Mouse (Mus musculus) left cerebral cortex, adult 8-10 months (tissue): ENCODE results near the gene Usp29. TPM values are rescaled to one million over a fixed set of nuclear protein-coding genes. Genes with fewer than 3 reads are reported as not detected.

Experiments
- DNase-seq, 2 experiments: peaks; one replicate each; pipeline ENCODE4 v3.0.0; 2022; ENCODE audit warnings: low spot score in 2 of 2
- total RNA-seq, 4 experiments: library from RNA; stranded (reverse); gene quantifications; 2 replicates each; pipeline ENCODE4 v1.2.4; 2022

Gene Usp29
- total RNA-seq: 10 to 100 TPM; 45.1 to 54.2 (median 45.9) TPM

GRCm38 (mm10) chr7:6730241-6730640 lies at the start of gene Usp29, which contains the start of gene Peg3:
TSS of gene Usp29 (plus strand) at chr7:6730578.
TSS of gene Peg3 (minus strand) at chr7:6730431.
- DNase-seq: peak; percentile 77 to 92

DNA sequence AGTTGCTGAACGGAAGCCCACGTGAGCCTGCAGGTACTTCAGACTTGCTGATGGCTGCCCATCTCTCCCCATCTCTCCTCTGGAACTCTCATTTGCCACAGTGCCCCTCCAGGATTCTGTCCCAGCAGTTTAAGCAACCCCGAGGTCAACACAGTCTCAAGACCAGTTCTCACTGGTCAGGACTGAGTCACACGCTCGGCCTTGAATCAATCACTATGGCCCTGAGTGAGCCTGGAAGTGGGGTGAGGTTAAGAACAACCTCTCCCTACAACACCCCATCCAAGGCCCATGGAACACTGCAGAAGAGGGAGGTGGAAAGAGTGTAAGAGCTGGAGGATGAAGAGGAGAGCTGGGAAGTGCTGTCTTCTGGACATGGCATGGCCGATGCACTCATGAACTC lies 44.9 kb upstream of the Usp29 start:
- no peak for DNase-seq

DNA sequence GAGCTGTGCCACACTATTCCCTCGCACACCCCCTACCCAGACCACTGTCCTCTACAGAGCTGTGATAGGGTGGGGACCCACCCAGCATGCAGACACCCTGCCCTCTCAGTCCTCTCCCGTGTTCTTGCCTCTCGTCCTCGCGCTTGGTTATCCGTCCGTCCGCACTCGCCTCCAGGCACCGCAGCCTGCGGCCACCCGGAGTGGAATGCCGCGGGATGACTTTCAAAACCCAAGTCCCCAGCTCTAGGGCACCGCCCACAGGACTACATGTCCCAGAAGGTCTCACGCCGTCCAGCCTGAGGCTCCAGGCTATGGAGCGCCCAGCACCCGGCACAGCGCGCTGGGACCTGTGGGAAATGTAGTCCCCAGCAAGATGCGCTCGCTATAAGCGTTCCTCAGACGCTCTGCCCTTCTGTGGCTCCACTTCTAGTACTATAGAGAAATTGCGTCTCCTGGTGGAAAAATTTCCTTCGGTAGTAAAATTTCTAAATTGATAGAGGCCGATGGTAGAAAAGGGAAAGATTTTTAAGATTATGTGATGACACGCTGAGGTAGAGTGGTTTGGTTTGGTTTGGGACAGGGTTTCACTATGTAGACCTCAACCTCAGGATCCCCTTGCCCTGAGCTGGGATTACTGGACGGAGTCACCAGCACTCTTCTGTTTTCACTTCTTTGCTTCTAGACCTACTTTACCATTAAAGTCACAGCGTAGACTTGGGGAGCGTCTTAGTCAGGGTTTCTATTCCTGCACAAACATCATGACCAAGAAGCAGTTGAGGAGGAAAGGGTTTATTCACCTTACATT lies 33.9 kb upstream of the Usp29 start, which contains the start of gene Zim1:
TSS of gene Zim1 (minus strand) at position 210 of the 805 bp plus-strand sequence.
- peak; percentile 71 to 90 for DNase-seq

GRCm38 (mm10) chr7:6699230-6699629 lies 31.1 kb upstream of the Usp29 start:
- DNase-seq: no peak

DNA sequence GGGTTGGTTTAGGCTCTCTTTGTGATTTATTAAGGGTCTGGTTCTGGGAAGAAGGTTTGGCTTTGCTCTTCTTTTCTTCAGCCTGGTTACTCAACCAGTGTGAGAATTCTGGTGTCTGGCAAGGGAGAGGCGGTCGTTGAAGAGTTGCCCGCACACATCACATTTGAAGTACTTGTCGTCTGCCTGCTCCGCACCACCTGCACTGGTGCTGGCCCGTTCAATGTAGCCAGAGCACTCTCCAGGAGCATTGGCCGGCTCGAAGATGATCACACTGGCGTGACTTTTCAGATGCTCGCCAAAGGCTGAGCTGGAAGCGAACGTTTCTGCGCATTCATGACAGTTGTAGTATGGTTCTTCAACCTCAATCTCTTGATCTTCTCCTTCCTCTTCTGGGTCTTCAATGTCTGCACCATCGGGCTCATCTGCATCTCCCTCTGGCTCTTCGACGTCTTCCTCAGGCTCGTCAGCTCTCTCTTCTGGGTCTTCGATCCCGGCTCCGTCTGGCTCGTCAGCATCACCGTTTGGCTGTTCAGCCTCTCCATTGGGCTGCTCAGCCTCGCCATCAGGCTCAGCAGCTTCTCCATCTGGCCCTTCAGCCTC lies 22.9 kb upstream of the Usp29 start:
- no peak for DNase-seq

DNA sequence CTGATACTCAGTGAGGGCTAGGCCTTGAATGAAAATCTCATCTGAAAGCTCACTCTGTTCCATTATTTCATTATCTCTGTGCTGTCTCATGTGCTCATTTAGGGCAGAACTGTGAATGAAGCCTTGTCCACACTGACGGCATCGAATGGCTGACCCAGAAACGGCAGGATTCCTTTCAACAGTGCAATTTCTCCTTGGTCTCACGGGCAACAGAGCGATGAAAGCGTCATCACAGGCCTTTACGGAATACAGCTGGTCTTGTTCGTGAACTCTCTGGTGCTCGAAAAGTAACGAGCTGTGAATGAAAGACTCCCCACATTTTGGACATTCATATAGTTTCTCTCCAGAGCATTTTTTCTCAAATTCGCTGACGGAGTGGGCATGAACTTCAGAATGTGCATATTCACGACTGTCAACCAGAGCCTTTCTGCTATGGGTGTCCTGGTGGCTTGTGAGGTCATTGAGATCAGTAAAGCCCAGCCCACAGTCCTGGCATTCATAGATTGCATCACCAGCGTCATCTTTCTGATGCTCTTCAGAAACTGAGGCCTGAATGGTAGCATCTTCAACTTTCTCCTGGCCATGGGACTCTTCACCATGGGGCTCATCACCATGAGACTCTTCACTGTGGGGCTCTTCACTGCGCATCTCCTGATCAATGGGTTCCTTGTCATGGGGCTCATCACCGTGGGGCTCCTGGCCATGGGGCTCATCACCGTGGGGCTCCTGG lies 21.8 kb upstream of the Usp29 start:
- no peak for DNase-seq

GRCm38 (mm10) chr7:6709396-6709795 lies 21.0 kb upstream of the Usp29 start:
- DNase-seq: no peak

- peak; percentile 62 to 94 for DNase-seq
Observed at GRCm38 (mm10) chr7:6727351-6728121, 2.8 kb upstream of the Usp29 start.

GRCm38 (mm10) chr7:6728263-6728931 lies 2.0 kb upstream of the Usp29 start:
- DNase-seq: peak; percentile 69 to 99

- peak; percentile 74 to 97 for DNase-seq
Observed at GRCm38 (mm10) chr7:6729061-6729817, 1.1 kb upstream of the Usp29 start.

GRCm38 (mm10) chr7:6730801-6731200 lies 423 bp downstream of the Usp29 start:
- DNase-seq: peak; percentile 21 to 22

- no peak for DNase-seq
Observed at GRCm38 (mm10) chr7:6731373-6731772, 995 bp downstream of the Usp29 start.

DNA sequence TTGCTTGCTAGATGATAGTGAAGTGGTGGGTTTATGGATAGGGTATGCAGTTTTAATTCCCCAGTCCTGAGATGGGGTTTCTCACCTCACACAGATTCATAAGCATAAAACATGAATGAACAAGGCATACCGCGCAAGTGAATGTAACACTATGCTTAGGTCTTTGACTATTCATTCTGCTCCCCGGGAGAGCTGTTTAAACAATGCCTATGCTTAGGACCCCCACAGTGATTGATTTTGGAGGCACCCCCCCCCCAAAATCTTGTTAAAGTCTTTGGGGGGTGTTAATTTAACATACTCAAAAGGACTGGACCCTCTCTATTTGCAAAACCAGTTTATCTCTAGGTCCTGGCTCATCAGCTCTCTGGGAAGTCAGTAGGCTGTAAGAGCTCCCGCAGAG lies 1.6 kb downstream of the Usp29 start:
- DNase-seq: no peak

DNA sequence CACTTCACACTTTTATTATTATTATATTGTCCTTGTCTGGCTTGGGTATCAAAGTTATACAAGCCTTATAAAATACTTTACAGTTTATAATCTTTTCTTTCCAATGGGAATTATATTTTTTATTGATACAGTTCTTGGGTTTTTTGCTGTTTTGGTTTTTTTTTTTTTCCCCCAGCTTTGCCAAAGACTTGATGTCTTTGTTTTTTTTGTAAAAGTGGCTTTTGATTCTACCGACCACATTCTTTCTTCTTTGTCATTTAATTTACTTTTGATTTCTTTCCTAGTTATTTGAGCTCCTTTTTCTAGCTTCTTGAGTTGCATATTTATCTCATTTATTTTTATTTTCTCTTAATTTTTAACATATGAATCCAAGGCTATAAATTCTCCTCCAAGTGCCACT lies 5.7 kb downstream of the Usp29 start:
- no peak for DNase-seq

GRCm38 (mm10) chr7:6744281-6744904 lies 14.0 kb downstream of the Usp29 start:
- DNase-seq: no peak

- DNase-seq: no peak
Observed at GRCm38 (mm10) chr7:6749196-6749595, 18.8 kb downstream of the Usp29 start.

DNA sequence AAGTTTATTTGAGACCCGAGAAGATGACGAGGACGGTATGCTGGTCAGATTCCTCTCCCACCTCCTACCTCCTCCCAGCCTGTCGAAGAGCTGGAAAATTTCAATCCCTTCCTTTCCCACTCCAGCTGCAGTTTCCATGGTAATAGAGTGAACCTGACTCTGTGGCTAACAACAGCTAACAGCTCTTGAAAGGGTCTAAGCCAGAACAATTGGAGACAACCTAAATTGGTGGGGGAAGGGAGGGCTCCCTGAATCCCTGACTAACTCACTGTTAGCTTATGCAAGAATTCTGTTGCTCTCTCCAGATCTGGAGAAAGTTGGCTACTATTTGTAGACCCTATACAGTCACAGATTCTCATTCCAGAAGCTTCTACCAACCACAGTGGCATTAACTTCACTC lies 23.1 kb downstream of the Usp29 start:
- DNase-seq: no peak

DNA sequence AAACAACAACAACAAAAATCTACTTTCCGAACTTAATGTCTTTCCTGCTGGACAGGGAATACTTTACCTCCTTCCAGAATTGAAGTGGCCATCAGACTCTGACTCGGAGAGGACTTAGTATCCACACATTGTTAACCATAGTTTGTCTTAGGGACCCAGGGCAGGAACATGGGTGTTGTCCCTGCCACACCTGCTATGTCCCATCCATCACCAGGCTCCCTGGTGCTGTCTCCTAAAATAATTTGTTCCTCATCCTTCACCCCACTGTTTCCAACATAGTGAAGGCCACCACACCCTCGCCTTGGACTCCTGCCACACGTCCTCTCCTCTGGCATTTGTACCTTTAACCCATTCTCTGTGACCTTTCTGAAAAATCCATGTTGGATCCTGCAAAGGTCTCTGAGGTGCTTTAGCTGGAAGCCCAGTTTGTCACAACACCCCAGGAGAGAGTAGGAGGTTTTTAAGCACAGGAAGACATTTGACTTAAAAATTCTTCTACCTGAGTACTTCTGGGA lies 26.5 kb downstream of the Usp29 start:
- DNase-seq: no peak

GRCm38 (mm10) chr7:6759698-6760097 lies 29.3 kb downstream of the Usp29 start:
- no peak for DNase-seq
